Mouse (Mus musculus) hindbrain, postnatal 0 days (tissue): ENCODE data around the gene Camsap1. TPM values are rescaled to one million over a fixed set of nuclear protein-coding genes. Genes with fewer than 3 reads are reported as not detected.

Experiments
- ATAC-seq: fragments of 200-750 bp; cut with Nextera tagmentation; 2 replicates; pipeline ENCODE4 v1.8.0; 2017; ENCODE audit warnings: mild to moderate bottlenecking, moderate TSS enrichment, moderate library complexity
- DNase-seq: peaks from one replicate; pipeline ENCODE4 v3.0.0-alpha.2; 2015; ENCODE audit warnings: low spot score
- H3K27ac ChIP-seq: fragments of 300-500 bp; sonication (generic); 2 replicates; pipeline ENCODE4 v1.5.1; 2014; ENCODE audit warnings: mild to moderate bottlenecking
- H3K27me3 ChIP-seq: fragments of 300-500 bp; sonication (generic); 2 replicates; pipeline ENCODE4 v1.6.1; 2014; ENCODE audit warnings: low read length, mixed read lengths; ENCODE audit not compliant: insufficient read depth
- H3K36me3 ChIP-seq: fragments of 300-500 bp; sonication (generic); 2 replicates; pipeline ENCODE4 v1.6.1; 2014; ENCODE audit warnings: low read length, mixed read lengths; ENCODE audit not compliant: insufficient read depth
- H3K4me1 ChIP-seq: fragments of 300-500 bp; sonication (generic); 2 replicates; pipeline ENCODE4 v1.6.1; 2014; ENCODE audit warnings: antibody characterized with exemption, low read length, mixed read lengths; ENCODE audit not compliant: insufficient read depth
- H3K4me2 ChIP-seq: fragments of 300-500 bp; sonication (generic); 2 replicates; pipeline ENCODE4 v1.6.1; 2014; ENCODE audit warnings: low read depth, mild to moderate bottlenecking, low read length, moderate library complexity, mixed read lengths
- H3K4me3 ChIP-seq: fragments of 300-500 bp; sonication (generic); 2 replicates; pipeline ENCODE4 v1.5.1; 2014; ENCODE audit warnings: low read length
- H3K9ac ChIP-seq: fragments of 300-500 bp; sonication (generic); replicated peaks from 2 replicates; pipeline ENCODE4 v1.6.1; 2014; ENCODE audit warnings: mild to moderate bottlenecking, low read length, moderate library complexity, mixed read lengths
- H3K9me3 ChIP-seq: fragments of 300-500 bp; sonication (generic); 2 replicates; pipeline ENCODE4 v1.6.1; 2016; ENCODE audit warnings: low read length, mixed read lengths
- CTCF ChIP-seq: IDR thresholded peaks from 2 replicates; pipeline ENCODE4 v1.5.1; 2016; ENCODE audit warnings: antibody characterized with exemption, control low read depth, low read depth
- WGBS: fragments of 180-500 bp; shearing (Covaris S2); extraction: QIAGEN DNeasy Blood & Tissue Kit; methylation state at CpG from one replicate; pipeline ENCODE4 v1.1.7; 2014; 5-methylcytosine and 5-hydroxymethylcytosine counted together
- polyA plus RNA-seq: library from polyadenylated mRNA; unstranded; fragments of >200 nt; fragmentation: Nextera tagmentation; extraction: Ambion mirVana; gene quantifications from 2 replicates; pipeline ENCODE4 v1.2.1, GENCODE M21; 2015
- total RNA-seq: library from RNA; depleted of rRNA; stranded (reverse); fragments of >200 nt; gene quantifications from 2 replicates; pipeline ENCODE4 v1.2.3, GENCODE M21; 2014

The Camsap1 gene
- total and polyA plus RNA-seq, 2 experiments from 2014 or later = 56.8 to 106 TPM

- no peak overlapping the region for H3K9ac ChIP-seq
- H3K4me3 ChIP-seq = no peak overlapping the region
- no peak overlapping the region for H3K4me2 ChIP-seq
- no peak for ATAC-seq
- H3K36me3 ChIP-seq = no peaks in the 10 kb centered on the region
- no peaks in the 10 kb centered on the region for H3K4me1 ChIP-seq
- H3K9me3 ChIP-seq = no peaks in the 10 kb centered on the region
- no peaks in the 10 kb centered on the region for H3K27me3 ChIP-seq
- DNase-seq = no peak
- TF ChIP-seq CTCF = peak; percentile 45; the same call in 1 of the 2 replicates
- H3K27ac ChIP-seq = no peak overlapping the region
- WGBS = 76% methylated on average over 7 of the region's 7 CpGs
These were observed 90.6 kb downstream of the Camsap1 start for GRCm38 (mm10) chr2:25892440-25892839.

DNA sequence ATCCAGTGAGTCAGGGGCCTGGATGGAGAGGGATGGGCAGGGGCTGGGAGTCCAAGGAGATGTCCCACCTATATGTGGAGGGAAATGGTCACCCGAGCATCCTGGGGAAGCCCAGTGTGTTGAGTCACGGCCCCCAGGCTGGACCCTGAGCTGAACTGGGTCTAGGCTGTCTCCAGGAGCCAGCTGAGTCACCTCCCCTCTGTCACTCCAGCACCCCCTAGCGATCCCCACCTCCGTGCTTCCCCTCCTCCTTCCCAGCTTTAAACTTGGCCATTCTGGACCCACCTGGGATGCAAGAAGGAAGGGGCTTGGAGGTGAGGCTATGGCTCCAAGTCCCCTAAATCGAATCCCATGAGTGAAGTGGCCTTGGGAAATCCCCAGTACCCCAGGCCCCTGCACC lies 94.9 kb downstream of the Camsap1 start:
- no peak overlapping the region for H3K27ac ChIP-seq
- WGBS = 66% methylated on average over 5 of the region's 5 CpGs
- no peak overlapping the region for H3K4me3 ChIP-seq
- H3K4me2 ChIP-seq = no peak overlapping the region
- no peaks in the 10 kb centered on the region for H3K9me3 ChIP-seq
- H3K4me1 ChIP-seq = no peaks in the 10 kb centered on the region
- DNase-seq (no peak), ATAC-seq (no peak)
- H3K36me3 ChIP-seq = no peaks in the 10 kb centered on the region
- no peaks in the 10 kb centered on the region for H3K27me3 ChIP-seq
- TF ChIP-seq CTCF = no peak
- no peak overlapping the region for H3K9ac ChIP-seq

GRCm38 (mm10) chr2:25887226-25887625 lies 95.9 kb downstream of the Camsap1 start:
- Histone ChIP-seq H3K4me1 (no peaks in the 10 kb centered on the region), H3K4me2 (no peak overlapping the region), H3K36me3 (no peaks in the 10 kb centered on the region), H3K9ac (no peak overlapping the region), H3K27me3 (no peaks in the 10 kb centered on the region), H3K9me3 (no peaks in the 10 kb centered on the region), H3K27ac (no peak overlapping the region), H3K4me3 (no peak overlapping the region)
- DNase-seq (no peak), ATAC-seq (no peak)
- no peak for TF ChIP-seq CTCF
- WGBS = 73% methylated on average over 8 of the region's 8 CpGs

DNA sequence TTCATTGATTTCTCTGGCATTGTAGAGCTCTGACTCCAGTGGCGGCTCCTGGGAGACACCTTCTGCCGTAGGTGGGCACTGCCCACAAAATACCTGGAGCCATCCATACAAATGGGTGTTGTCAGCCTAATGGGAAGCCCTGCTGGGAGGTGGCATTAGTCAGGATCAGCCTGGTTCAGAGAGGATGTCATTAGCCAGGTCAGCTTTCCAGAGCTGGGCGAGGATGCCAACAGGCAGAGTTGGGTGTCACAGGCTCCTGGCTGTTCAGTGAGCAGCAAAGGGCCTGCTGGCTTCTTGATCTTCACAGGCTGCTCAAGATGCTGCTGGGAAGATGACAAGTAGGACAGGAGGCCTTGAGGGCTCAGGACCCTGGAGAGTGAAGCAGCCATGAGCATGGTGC lies 98.3 kb downstream of the Camsap1 start:
- H3K4me2 ChIP-seq = no peak overlapping the region
- H3K4me3 ChIP-seq = no peak overlapping the region
- DNase-seq (no peak), ATAC-seq (no peak)
- no peaks in the 10 kb centered on the region for H3K9me3 ChIP-seq
- H3K36me3 ChIP-seq = no peaks in the 10 kb centered on the region
- H3K4me1 ChIP-seq = no peaks in the 10 kb centered on the region
- 90% methylated on average over 3 of the region's 3 CpGs for WGBS
- TF ChIP-seq CTCF = no peak
- H3K27ac ChIP-seq = no peak overlapping the region
- no peaks in the 10 kb centered on the region for H3K27me3 ChIP-seq
- no peak overlapping the region for H3K9ac ChIP-seq

DNA sequence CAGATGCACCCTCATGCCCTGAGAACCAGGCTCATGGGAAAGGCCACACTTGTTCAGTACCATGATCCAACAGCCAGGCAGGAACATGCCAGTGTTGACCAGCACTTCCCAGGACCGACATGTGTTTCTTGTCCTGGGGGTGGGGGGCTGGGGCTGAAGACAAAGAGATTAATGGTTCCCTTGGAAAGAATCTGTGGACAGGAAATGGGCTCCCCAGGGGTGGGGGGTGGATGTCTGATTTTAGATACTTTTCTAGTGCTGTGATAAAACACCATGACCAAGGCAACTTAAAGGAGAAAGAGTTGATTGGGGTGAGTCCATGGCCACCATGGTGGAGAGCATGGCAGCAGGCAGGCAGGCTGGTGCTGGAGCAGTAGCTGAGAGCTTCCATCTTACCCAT lies 100.8 kb downstream of the Camsap1 start:
- Histone ChIP-seq H3K27me3 (no peaks in the 10 kb centered on the region), H3K4me1 (peaks cover 11% of the 10 kb centered on the region; the same call in 1 of the 2 replicates), H3K27ac (no peak overlapping the region), H3K4me2 (no peak overlapping the region), H3K9ac (no peak overlapping the region), H3K4me3 (no peak overlapping the region), H3K9me3 (no peaks in the 10 kb centered on the region), H3K36me3 (no peaks in the 10 kb centered on the region)
- ATAC-seq (no peak), DNase-seq (no peak)
- 59% methylated on average over 1 of the region's 1 CpGs for WGBS
- TF ChIP-seq CTCF = no peak

DNA sequence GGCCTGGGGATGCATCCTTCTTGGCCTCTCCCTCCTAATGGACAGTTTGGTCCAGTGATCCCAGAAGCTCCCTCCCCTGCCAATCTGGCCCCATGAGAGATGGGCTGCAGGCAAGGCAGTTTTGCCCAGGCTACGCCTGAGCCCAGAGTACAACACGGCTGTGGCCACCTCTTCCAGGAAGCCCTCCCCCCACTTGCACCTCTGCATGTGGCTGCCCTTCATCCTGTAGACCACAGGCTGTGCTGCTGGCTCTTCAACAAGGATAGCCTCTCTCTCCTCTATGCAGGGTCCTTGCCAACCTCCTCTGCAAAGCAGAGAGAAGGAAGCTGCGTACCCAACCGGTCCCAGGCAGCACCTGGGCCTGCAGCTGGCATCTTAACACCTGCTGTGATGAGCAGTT lies 104.0 kb downstream of the Camsap1 start:
- TF ChIP-seq CTCF = no peak
- H3K9me3 ChIP-seq = no peaks in the 10 kb centered on the region
- ATAC-seq (no peak), DNase-seq (no peak)
- H3K36me3 ChIP-seq = no peaks in the 10 kb centered on the region
- H3K4me1 ChIP-seq = peaks cover 11% of the 10 kb centered on the region; the same call in 1 of the 2 replicates
- H3K9ac ChIP-seq = no peak overlapping the region
- H3K27me3 ChIP-seq = no peaks in the 10 kb centered on the region
- H3K4me2 ChIP-seq = peak overlapping the region; percentile 69; the same call in 1 of the 2 replicates
- no peak overlapping the region for H3K27ac ChIP-seq
- no peak overlapping the region for H3K4me3 ChIP-seq
- WGBS = 67% methylated on average over 4 of the region's 4 CpGs

GRCm38 (mm10) chr2:25878516-25878915 lies 104.6 kb downstream of the Camsap1 start:
- no peak for DNase-seq

More at GRCm38 (mm10) chr2:25878516-25878915, 104.6 kb downstream of the Camsap1 start:
- 58% methylated on average over 2 of the region's 2 CpGs for WGBS
- peak overlapping the region; percentile 56 for H3K4me3 ChIP-seq
- no peaks in the 10 kb centered on the region for H3K9me3 ChIP-seq
- H3K9ac ChIP-seq = peak overlapping the region; percentile 67; the same call in 1 of the 2 replicates
- peak overlapping the region; percentile 69 for H3K4me2 ChIP-seq
- H3K27ac ChIP-seq = 0 out of 2 replicates have a peak overlapping the region, but pooled peaks have one; percentile 51
- peaks cover 11% of the 10 kb centered on the region; the same call in 1 of the 2 replicates for H3K4me1 ChIP-seq
- ATAC-seq = no peak
- no peak for TF ChIP-seq CTCF
- H3K27me3 ChIP-seq = no peaks in the 10 kb centered on the region
- H3K36me3 ChIP-seq = no peaks in the 10 kb centered on the region
